Mouse (Mus musculus) adrenal gland, postnatal 36 days (tissue): Measurements from ENCODE around the gene Hnf1b. TPM values are rescaled to one million over a fixed set of nuclear protein-coding genes. Genes with fewer than 3 reads are reported as not detected.

Experiments used
- DNase-seq, 2 experiments: peaks; one replicate each; pipeline ENCODE4 v3.0.0; 2021; ENCODE audit warnings: mixed read lengths in 1 of 2
- total RNA-seq, 2 experiments: library from RNA; stranded (reverse); gene quantifications; 2 replicates each; pipeline ENCODE4 v1.2.3; 2021

The Hnf1b gene
- total RNA-seq, 2 experiments from 2014 or later: not detected

GRCm38 (mm10) chr11:83896430-83897410 lies 46.9 kb downstream of the Hnf1b start:
- no peak for DNase-seq

- no peak for DNase-seq
Measured at GRCm38 (mm10) chr11:83897569-83897968, 47.7 kb downstream of the Hnf1b start.

- DNase-seq: no peak
Measured at GRCm38 (mm10) chr11:83902812-83903211, 52.9 kb downstream of the Hnf1b start.

- DNase-seq: peak; percentile 18 to 30
Measured at GRCm38 (mm10) chr11:83905756-83906155, 55.9 kb downstream of the Hnf1b start.

GRCm38 (mm10) chr11:83908376-83908775 lies 58.5 kb downstream of the Hnf1b start:
- DNase-seq: no peak

- no peak for DNase-seq
Measured at GRCm38 (mm10) chr11:83913824-83914311, 64.0 kb downstream of the Hnf1b start.

GRCm38 (mm10) chr11:83914501-83914900 lies 64.6 kb downstream of the Hnf1b start:
- no peak for DNase-seq

- no peak for DNase-seq
Measured at GRCm38 (mm10) chr11:83922600-83922999, 72.7 kb downstream of the Hnf1b start.

- peak; percentile 20 to 22 for DNase-seq
Measured at GRCm38 (mm10) chr11:83927097-83927496, 77.2 kb downstream of the Hnf1b start.

GRCm38 (mm10) chr11:83932506-83933106 lies 82.7 kb downstream of the Hnf1b start:
- no peak for DNase-seq

GRCm38 (mm10) chr11:83933376-83933775 lies 83.5 kb downstream of the Hnf1b start:
- no peak for DNase-seq

- peak; percentile 77 to 84 for DNase-seq
Measured at GRCm38 (mm10) chr11:83935986-83936665, 86.3 kb downstream of the Hnf1b start.

GRCm38 (mm10) chr11:83938556-83938955 lies 88.7 kb downstream of the Hnf1b start:
- no peak for DNase-seq

GRCm38 (mm10) chr11:83941950-83942840 lies 92.3 kb downstream of the Hnf1b start, which contains the start of gene Ddx52:
Gene Ddx52 (plus strand): TSS chr11:83942062.
- peak; percentile 93 to 94 for DNase-seq

Other genes with a start within 250 kb of the Hnf1b start
- not detected for gene Rpl9-ps1, start 204.4 kb upstream of the Hnf1b start, total RNA-seq
- not detected for gene Ccl3, start 200.7 kb upstream of the Hnf1b start, total RNA-seq
- gene Ccl4, start 187.5 kb upstream of the Hnf1b start, total RNA-seq: under 1 TPM in 1 of 2 experiments, not detected in 1; 0.50 TPM
- 1 to 10 TPM in 1 of 2 experiments, under 1 TPM in 1; 0.59 to 2.2 TPM for gene Wfdc17, start 146.1 kb upstream of the Hnf1b start, total RNA-seq
- gene Wfdc18, start 141.0 kb upstream of the Hnf1b start, total RNA-seq: not detected
- gene Wfdc21, start 103.1 kb upstream of the Hnf1b start, total RNA-seq: 1 to 10 TPM in 1 of 2 experiments, not detected in 1; 1.1 TPM
- gene Heatr6, start 96.4 kb upstream of the Hnf1b start, total RNA-seq: 10 to 100 TPM; 11.3 to 14.6 TPM
- 10 to 100 TPM; 20.0 to 21.7 TPM for gene Ddx52, start 92.0 kb downstream of the Hnf1b start, total RNA-seq
- 10 to 100 TPM; 48.4 to 49.2 TPM for gene Synrg, start 114.4 kb downstream of the Hnf1b start, total RNA-seq
- 10 to 100 TPM in 1 of 2 experiments, 1 to 10 TPM in 1; 6.0 to 14.0 TPM for gene Dusp14, start 219.2 kb downstream of the Hnf1b start, total RNA-seq